Mouse (Mus musculus): ENCODE measurements around the gene Olfr1032. TPM values are rescaled to one million over a fixed set of nuclear protein-coding genes. Genes with fewer than 3 reads are reported as not detected.
"Not testable (repeated sequence)": the region's sequence is repeated elsewhere in the genome, so short reads cannot be mapped to it uniquely, and the experiment has no call there.

Olfr1032 gene
- not detected in 2 replicates for total RNA-seq (2014; fragmentation: Nextera tagmentation)
- not detected in 2 replicates for total RNA-seq (2017)

GRCm38 (mm10) chr2:86005240-86005639, at the start of gene Olfr1032:
TSS of gene Olfr1032 (plus strand) at chr2:86005540.
- ATAC-seq (replicated peaks; ENCODE audit: low FRiP score, low TSS enrichment, poor library complexity, severe bottlenecking), result no peak

- ATAC-seq (replicated peaks; ENCODE audit: low FRiP score, low TSS enrichment, poor library complexity, severe bottlenecking), result no peak
These were observed 31.7 kb upstream of the Olfr1032 start, which contains the start of gene Olfr1029 for GRCm38 (mm10) chr2:85973595-85973994. TSS of gene Olfr1029 (plus strand) at chr2:85973895.

GRCm38 (mm10) chr2:85978976-85979375, 26.4 kb upstream of the Olfr1032 start, which contains the start of gene Olfr1030:
TSS of gene Olfr1030 (plus strand) at chr2:85979276.
- no peak for ATAC-seq (replicated peaks; ENCODE audit: low FRiP score, low TSS enrichment, poor library complexity, severe bottlenecking)

- ATAC-seq (replicated peaks; ENCODE audit: low FRiP score, low TSS enrichment, poor library complexity, severe bottlenecking), result no peak
These were observed 15.3 kb upstream of the Olfr1032 start, which contains the start of gene Olfr1031 for GRCm38 (mm10) chr2:85990004-85990403. TSS of gene Olfr1031 (plus strand) at chr2:85990304.

- ATAC-seq (replicated peaks; ENCODE audit: low FRiP score, low TSS enrichment, poor library complexity, severe bottlenecking), result not testable (repeated sequence)
These were observed 15.1 kb downstream of the Olfr1032 start, which contains the start of gene Olfr1033 for GRCm38 (mm10) chr2:86020406-86020805. TSS of gene Olfr1033 (plus strand) at chr2:86020633.

- ATAC-seq (replicated peaks; ENCODE audit: low FRiP score, low TSS enrichment, poor library complexity, severe bottlenecking), result not testable (repeated sequence)
These were observed 16.2 kb downstream of the Olfr1032 start for GRCm38 (mm10) chr2:86021518-86021917.

- ATAC-seq (replicated peaks; ENCODE audit: low FRiP score, low TSS enrichment, poor library complexity, severe bottlenecking), result no peak
These were observed 40.2 kb downstream of the Olfr1032 start, which contains the start of gene Olfr1034 for GRCm38 (mm10) chr2:86045561-86045960. TSS of gene Olfr1034 (plus strand) at chr2:86045861.

- ATAC-seq (replicated peaks; ENCODE audit: low FRiP score, low TSS enrichment, poor library complexity, severe bottlenecking), result not testable (repeated sequence)
These were observed 45.4 kb downstream of the Olfr1032 start for GRCm38 (mm10) chr2:86050777-86051176.

Other genes starting within 250 kb of the Olfr1032 start
Only the 30 nearest of the 31 such genes appear.
- gene Olfr1013, start 238.4 kb upstream of the Olfr1032 start, total RNA-seq (2014; fragmentation: Nextera tagmentation), result not detected in 2 replicates
- not detected in 2 replicates for gene Olfr1013, start 238.4 kb upstream of the Olfr1032 start, total RNA-seq (2017)
- gene Olfr1014, start 232.8 kb upstream of the Olfr1032 start, total RNA-seq (2014; fragmentation: Nextera tagmentation), result not detected in 2 replicates
- not detected in 2 replicates for gene Olfr1014, start 232.8 kb upstream of the Olfr1032 start, total RNA-seq (2017)
- not detected in 2 replicates for gene Olfr1015, start 223.5 kb upstream of the Olfr1032 start, total RNA-seq (2014; fragmentation: Nextera tagmentation)
- not detected in 2 replicates for gene Olfr1015, start 223.5 kb upstream of the Olfr1032 start, total RNA-seq (2017)
- not detected in 2 replicates for gene Olfr1016, start 203.0 kb upstream of the Olfr1032 start, total RNA-seq (2014; fragmentation: Nextera tagmentation)
- gene Olfr1016, start 203.0 kb upstream of the Olfr1032 start, total RNA-seq (2017), result not detected in 2 replicates
- gene Olfr1018, start 187.1 kb upstream of the Olfr1032 start, total RNA-seq (2014; fragmentation: Nextera tagmentation), result not detected in 2 replicates
- gene Olfr1018, start 187.1 kb upstream of the Olfr1032 start, total RNA-seq (2017), result not detected in 2 replicates
- not detected in 2 replicates for gene Olfr1019, start 160.1 kb upstream of the Olfr1032 start, total RNA-seq (2014; fragmentation: Nextera tagmentation)
- not detected in 2 replicates for gene Olfr1019, start 160.1 kb upstream of the Olfr1032 start, total RNA-seq (2017)
- gene Olfr1020, start 158.5 kb upstream of the Olfr1032 start, total RNA-seq (2014; fragmentation: Nextera tagmentation), result not detected in 2 replicates
- not detected in 2 replicates for gene Olfr1020, start 158.5 kb upstream of the Olfr1032 start, total RNA-seq (2017)
- not detected in 2 replicates for gene Olfr1022, start 136.9 kb upstream of the Olfr1032 start, total RNA-seq (2014; fragmentation: Nextera tagmentation)
- gene Olfr1022, start 136.9 kb upstream of the Olfr1032 start, total RNA-seq (2017), result not detected in 2 replicates
- not detected in 2 replicates for gene Olfr1023, start 119.9 kb upstream of the Olfr1032 start, total RNA-seq (2014; fragmentation: Nextera tagmentation)
- not detected in 2 replicates for gene Olfr1023, start 119.9 kb upstream of the Olfr1032 start, total RNA-seq (2017)
- not detected in 2 replicates for gene Olfr1024, start 100.5 kb upstream of the Olfr1032 start, total RNA-seq (2014; fragmentation: Nextera tagmentation)
- not detected in 2 replicates for gene Olfr1024, start 100.5 kb upstream of the Olfr1032 start, total RNA-seq (2017)
- gene Olfr1025-ps1, start 90.3 kb upstream of the Olfr1032 start, total RNA-seq (2014; fragmentation: Nextera tagmentation), result not detected in 2 replicates
- gene Olfr1025-ps1, start 90.3 kb upstream of the Olfr1032 start, total RNA-seq (2017), result not detected in 2 replicates
- gene Olfr1026, start 84.0 kb upstream of the Olfr1032 start, total RNA-seq (2014; fragmentation: Nextera tagmentation), result not detected in 2 replicates
- gene Olfr1026, start 84.0 kb upstream of the Olfr1032 start, total RNA-seq (2017), result not detected in 2 replicates
- not detected in 2 replicates for gene Olfr1028, start 55.1 kb upstream of the Olfr1032 start, total RNA-seq (2014; fragmentation: Nextera tagmentation)
- gene Olfr1028, start 55.1 kb upstream of the Olfr1032 start, total RNA-seq (2017), result not detected in 2 replicates
- not detected in 2 replicates for gene Olfr1029, start 31.6 kb upstream of the Olfr1032 start, total RNA-seq (2014; fragmentation: Nextera tagmentation)
- gene Olfr1029, start 31.6 kb upstream of the Olfr1032 start, total RNA-seq (2017), result not detected in 2 replicates
- not detected in 2 replicates for gene Olfr1030, start 26.3 kb upstream of the Olfr1032 start, total RNA-seq (2014; fragmentation: Nextera tagmentation)
- gene Olfr1030, start 26.3 kb upstream of the Olfr1032 start, total RNA-seq (2017), result not detected in 2 replicates
- gene Olfr1031, start 15.2 kb upstream of the Olfr1032 start, total RNA-seq (2014; fragmentation: Nextera tagmentation), result not detected in 2 replicates
- gene Olfr1031, start 15.2 kb upstream of the Olfr1032 start, total RNA-seq (2017), result not detected in 2 replicates
- 0.09 TPM in 1 of 2 replicates, not detected in the other for gene Olfr1033, start 15.1 kb downstream of the Olfr1032 start, total RNA-seq (2014; fragmentation: Nextera tagmentation)
- gene Olfr1033, start 15.1 kb downstream of the Olfr1032 start, total RNA-seq (2017), result not detected in 2 replicates
- gene Olfr1034, start 40.3 kb downstream of the Olfr1032 start, total RNA-seq (2014; fragmentation: Nextera tagmentation), result not detected in 2 replicates
- not detected in 2 replicates for gene Olfr1034, start 40.3 kb downstream of the Olfr1032 start, total RNA-seq (2017)
- gene Olfr1036, start 68.5 kb downstream of the Olfr1032 start, total RNA-seq (2014; fragmentation: Nextera tagmentation), result not detected in 2 replicates
- not detected in 2 replicates for gene Olfr1036, start 68.5 kb downstream of the Olfr1032 start, total RNA-seq (2017)
- gene Olfr1037, start 81.8 kb downstream of the Olfr1032 start, total RNA-seq (2014; fragmentation: Nextera tagmentation), result not detected in 2 replicates
- gene Olfr1037, start 81.8 kb downstream of the Olfr1032 start, total RNA-seq (2017), result not detected in 2 replicates
- not detected in 2 replicates for gene Olfr1039, start 130.4 kb downstream of the Olfr1032 start, total RNA-seq (2014; fragmentation: Nextera tagmentation)
- not detected in 2 replicates for gene Olfr1039, start 130.4 kb downstream of the Olfr1032 start, total RNA-seq (2017)
- gene Olfr1040, start 141.2 kb downstream of the Olfr1032 start, total RNA-seq (2014; fragmentation: Nextera tagmentation), result not detected in 2 replicates
- gene Olfr1040, start 141.2 kb downstream of the Olfr1032 start, total RNA-seq (2017), result not detected in 2 replicates
- gene Olfr1042, start 156.3 kb downstream of the Olfr1032 start, total RNA-seq (2014; fragmentation: Nextera tagmentation), result not detected in 2 replicates
- gene Olfr1042, start 156.3 kb downstream of the Olfr1032 start, total RNA-seq (2017), result not detected in 2 replicates
- gene Olfr1043, start 162.0 kb downstream of the Olfr1032 start, total RNA-seq (2014; fragmentation: Nextera tagmentation), result not detected in 2 replicates
- not detected in 2 replicates for gene Olfr1043, start 162.0 kb downstream of the Olfr1032 start, total RNA-seq (2017)
- not detected in 2 replicates for gene Olfr1044, start 172.3 kb downstream of the Olfr1032 start, total RNA-seq (2014; fragmentation: Nextera tagmentation)
- not detected in 2 replicates for gene Olfr1044, start 172.3 kb downstream of the Olfr1032 start, total RNA-seq (2017)
- gene Olfr52, start 180.1 kb downstream of the Olfr1032 start, total RNA-seq (2014; fragmentation: Nextera tagmentation), result not detected in 2 replicates
- not detected in 2 replicates for gene Olfr52, start 180.1 kb downstream of the Olfr1032 start, total RNA-seq (2017)
- not detected in 2 replicates for gene Olfr1045, start 197.5 kb downstream of the Olfr1032 start, total RNA-seq (2014; fragmentation: Nextera tagmentation)
- gene Olfr1045, start 197.5 kb downstream of the Olfr1032 start, total RNA-seq (2017), result not detected in 2 replicates
- gene Olfr1046, start 213.8 kb downstream of the Olfr1032 start, total RNA-seq (2014; fragmentation: Nextera tagmentation), result not detected in 2 replicates
- not detected in 2 replicates for gene Olfr1046, start 213.8 kb downstream of the Olfr1032 start, total RNA-seq (2017)
- gene Olfr1047, start 225.9 kb downstream of the Olfr1032 start, total RNA-seq (2014; fragmentation: Nextera tagmentation), result not detected in 2 replicates
- not detected in 2 replicates for gene Olfr1047, start 225.9 kb downstream of the Olfr1032 start, total RNA-seq (2017)
- gene Olfr1048, start 234.7 kb downstream of the Olfr1032 start, total RNA-seq (2014; fragmentation: Nextera tagmentation), result not detected in 2 replicates
- gene Olfr1048, start 234.7 kb downstream of the Olfr1032 start, total RNA-seq (2017), result not detected in 2 replicates

All from megakaryocyte-erythroid progenitor cell, adult 5-6 weeks (primary cell).